Mouse (Mus musculus) megakaryocyte-erythroid progenitor cell, adult 5-6 weeks (primary cell): ENCODE measurements around the gene Zfpm1. TPM values are rescaled to one million over a fixed set of nuclear protein-coding genes. Genes with fewer than 3 reads are reported as not detected.

ENCODE experiments used
- ATAC-seq: replicated peaks from 2 replicates; pipeline ENCODE4 v1.8.0; 2016; ENCODE audit warnings: mild to moderate bottlenecking, inconsistent platforms; ENCODE audit not compliant: severe bottlenecking, poor library complexity, low FRiP score, low TSS enrichment
- total RNA-seq, 2 experiments: library from RNA; stranded (forward) in 1 of 2; stranded (reverse) in 1 of 2; fragments of 200-1000, 215-1000 nt in 1 of 2; fragments of >200 nt in 1 of 2; fragmentation: Nextera tagmentation in 1 of 2; gene quantifications; 2 replicates each; pipeline ENCODE4 v1.2.3; 2014 to 2017

The Zfpm1 gene
- total RNA-seq, 2 experiments from 2014 or later: 102 to 188 TPM

DNA sequence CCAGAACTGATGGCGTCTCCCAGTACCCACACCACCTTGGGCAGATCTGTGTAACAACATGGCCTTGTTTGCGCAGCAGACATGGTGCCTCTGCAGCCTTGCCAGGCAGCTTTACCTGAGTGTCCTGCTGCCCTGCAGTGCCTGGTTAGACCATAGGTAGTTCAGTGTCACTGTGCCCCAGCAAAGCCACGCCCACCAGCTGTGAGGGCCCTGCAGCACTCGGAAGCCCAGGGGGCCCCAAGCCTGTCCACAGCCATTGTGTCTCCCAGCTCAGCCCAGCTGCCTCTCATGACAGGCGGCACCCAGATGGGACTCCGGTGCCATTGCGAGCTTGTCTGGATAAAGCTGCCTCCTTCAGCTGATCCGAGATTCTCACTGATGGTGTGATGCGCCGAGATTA lies 9.6 kb downstream of the Zfpm1 start:
- ATAC-seq: no peak

DNA sequence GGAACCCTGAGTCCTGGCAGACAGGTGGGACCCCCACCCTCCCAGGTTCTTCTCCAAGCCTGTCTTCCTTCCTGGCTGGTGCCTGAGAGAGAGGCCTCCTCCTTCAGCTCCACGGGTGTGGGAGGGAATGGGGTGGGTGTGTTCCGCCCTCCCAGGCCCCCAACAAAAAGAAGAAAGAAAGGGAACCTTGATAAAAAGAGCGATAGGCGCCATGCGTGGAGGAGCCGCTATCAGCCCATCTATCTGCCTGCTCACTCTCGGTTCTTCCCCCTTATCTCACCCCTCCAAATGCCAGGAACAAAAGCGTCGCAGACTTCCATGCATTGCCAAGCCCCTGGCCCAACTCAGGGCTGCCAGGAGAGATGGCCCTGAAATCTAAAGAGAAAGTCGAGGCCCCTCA lies 11.5 kb downstream of the Zfpm1 start:
- ATAC-seq: no peak

DNA sequence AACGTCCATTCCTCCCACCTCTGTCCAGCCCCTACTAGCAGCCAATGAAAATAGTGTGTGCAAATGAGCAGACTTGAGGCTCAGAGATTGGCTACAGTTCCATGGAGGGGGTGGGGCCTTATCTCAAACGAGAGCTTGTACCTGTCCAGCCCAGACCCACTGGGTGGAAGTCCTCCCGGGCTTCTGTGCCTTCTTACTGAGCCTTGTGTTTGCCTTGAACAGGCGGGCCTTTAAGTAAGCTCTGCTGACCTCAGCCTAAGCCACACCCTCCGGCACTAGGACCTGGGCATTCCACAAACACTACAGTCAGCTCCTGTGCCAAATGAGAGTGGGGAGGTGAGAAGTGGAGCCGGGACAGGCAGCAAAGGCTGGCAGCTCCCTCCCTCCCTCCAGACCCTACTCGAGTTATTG lies 12.3 kb downstream of the Zfpm1 start:
- ATAC-seq: peak; percentile 61

DNA sequence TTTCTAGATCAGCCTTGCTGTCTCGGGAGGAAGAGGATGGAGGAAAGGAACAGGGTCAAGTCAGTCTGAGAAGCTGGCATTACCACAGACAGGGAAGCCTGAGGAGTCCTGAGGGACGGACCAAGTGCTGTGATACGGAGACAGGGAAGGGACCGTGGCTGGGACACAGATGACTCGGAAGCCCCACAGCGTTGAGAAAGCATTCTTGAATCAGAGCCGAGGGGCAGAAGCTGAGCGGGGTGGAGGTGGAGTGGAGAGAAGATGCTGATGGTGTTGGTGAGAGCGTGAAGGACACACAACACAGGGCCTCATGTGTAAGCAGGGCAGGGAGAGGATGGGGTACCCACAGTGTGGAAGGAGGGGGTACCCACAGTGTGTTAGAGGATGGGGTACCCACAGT lies 13.4 kb downstream of the Zfpm1 start:
- no peak for ATAC-seq

DNA sequence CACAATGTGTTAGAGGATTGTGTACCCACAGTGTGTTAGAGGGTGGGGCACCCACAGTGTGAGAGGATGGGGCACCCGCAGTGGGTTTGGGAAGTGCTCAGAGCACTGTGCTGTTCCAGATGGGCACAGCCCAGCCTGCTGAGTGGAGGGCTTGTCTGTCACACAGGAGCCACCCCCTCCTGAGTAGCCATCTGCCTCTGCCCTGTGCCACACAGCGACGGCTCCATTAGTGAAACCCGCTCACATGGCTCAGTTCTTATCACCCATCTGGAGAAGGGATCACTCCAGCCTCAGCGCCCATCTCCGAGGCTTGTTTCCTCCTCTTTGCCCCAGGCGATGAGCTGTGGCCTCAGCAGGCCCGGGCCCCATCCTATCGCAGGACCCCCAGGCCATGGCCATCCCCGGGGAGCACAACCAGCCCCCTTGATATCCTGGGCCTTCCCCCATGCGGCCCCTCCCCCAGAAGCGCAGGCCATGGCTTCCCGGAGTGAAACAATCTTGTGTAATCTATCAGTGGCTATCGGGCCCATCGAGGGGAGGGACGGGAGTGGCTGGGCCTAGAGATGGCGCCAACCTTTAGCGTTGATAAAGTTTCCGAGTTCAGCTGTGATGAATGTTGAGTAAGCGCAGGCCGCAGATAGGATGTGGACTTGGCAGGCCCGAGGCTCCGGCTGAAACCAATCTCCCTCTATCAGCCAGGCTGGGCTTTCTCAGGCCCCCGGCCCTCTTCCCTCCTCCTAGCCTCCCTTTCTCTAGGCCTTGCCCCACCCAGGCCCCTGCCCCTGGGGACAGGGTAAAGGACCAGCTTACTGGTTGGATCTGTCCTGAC lies 14.4 kb downstream of the Zfpm1 start:
- peak; percentile 27 for ATAC-seq

DNA sequence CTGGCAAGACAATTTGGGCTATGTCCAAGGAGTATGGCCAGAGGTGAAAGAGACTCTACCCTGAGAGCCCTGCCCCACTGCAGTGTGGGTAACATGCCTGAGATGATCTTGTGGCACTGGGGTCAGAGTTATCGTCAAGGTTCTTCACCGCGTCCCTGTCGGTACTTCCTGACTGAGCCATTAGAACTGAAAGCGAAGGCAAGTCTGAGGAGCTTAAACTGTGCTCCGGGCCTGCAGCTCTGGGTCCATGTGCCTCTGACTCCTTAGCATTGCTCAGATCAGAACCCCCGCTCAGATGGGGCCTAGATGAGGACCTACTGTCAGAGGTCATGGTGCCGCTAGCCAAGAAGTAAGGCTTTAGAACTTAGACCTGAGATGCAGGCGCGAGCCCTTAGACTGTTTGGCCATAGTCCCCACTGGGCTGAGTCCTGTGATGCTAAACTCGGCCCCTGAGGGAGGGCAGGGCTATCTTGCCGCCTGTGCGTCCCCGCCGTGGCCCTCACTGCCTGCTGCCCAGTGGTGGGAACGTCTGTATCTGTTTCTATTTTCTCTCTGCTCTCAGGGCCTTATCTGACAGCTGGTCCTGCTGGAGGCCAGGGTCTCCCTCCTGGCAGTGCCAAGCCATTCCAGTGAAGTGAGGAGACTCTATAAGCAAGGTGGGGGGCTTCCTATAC lies 17.8 kb downstream of the Zfpm1 start:
- no peak for ATAC-seq

DNA sequence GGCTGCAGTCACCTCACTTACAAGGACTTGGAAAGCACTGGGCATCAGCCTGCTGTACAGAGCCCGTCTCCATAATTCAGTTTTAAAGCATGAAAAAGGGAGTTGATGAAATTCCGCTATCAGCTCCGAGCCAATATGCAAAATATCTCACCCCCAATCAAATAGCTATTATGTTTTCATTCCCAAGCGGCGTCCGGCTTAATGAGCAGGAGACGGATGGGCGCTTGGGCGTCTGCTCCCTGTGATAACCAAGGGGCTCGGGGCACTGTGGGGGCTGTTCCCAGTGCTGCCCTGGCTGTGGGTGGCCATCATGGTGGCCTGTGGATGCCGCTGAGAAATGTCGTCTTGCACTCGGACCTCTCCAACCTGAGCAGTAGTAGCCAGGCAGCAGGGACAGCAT lies 19.1 kb downstream of the Zfpm1 start:
- ATAC-seq: no peak

DNA sequence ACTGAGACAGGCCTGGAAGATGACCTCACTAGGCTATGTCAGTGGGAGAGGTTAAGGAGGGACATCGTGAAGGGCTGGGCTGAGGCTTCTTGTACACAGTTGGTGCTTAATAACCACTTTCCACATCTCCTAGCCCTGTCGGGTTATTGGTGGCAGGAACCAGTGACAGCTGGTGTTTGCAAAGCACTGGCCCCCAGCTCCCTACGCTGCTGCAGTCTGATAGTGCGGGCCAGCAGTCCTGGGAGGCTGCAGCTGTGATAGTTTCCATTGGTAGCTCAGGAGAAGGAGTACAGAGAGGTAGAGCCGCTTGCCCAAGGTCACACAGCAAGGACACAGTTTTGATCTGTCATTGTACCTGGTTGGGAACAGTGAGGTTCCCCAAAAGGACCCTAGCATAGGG lies 19.9 kb downstream of the Zfpm1 start:
- ATAC-seq: peak; percentile 43

DNA sequence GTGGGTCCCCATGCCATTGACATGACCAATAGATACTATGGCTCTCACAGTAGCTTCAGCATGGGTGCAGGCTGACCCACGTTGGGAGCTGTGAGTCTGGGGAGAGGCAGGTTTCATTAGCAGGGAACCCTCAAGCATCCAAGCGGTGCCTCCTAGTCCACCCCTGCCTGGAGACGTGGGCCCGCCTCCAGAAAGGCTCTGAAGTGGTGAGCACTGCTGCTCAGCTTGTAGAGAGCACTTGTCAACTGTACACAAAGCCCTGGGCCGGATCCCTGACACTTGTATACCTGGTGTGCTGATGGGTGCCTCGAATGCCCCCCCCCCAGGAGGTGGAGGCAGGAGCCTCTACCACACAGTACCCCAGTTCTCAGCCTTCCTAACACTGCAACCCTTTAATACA lies 21.5 kb downstream of the Zfpm1 start:
- no peak for ATAC-seq

DNA sequence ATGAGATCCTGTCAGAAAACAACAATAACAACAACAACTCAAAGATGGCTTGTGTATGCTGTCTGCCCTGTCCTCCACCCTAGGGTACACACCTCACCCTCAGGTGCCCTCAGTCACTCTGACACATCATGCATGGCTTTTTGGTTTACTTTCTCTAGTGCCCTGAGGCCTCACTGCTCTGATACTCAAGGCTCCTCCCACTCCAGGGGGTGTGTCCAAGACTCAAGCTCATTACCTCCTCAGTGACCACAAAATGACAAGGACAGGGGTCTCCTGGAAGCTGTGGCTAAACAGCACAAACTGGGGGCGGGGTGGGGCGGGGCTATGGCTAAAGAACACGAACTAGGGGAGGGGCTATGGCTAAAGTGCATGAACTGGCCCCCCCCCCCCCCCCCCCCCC lies 22.1 kb downstream of the Zfpm1 start:
- no peak for ATAC-seq

DNA sequence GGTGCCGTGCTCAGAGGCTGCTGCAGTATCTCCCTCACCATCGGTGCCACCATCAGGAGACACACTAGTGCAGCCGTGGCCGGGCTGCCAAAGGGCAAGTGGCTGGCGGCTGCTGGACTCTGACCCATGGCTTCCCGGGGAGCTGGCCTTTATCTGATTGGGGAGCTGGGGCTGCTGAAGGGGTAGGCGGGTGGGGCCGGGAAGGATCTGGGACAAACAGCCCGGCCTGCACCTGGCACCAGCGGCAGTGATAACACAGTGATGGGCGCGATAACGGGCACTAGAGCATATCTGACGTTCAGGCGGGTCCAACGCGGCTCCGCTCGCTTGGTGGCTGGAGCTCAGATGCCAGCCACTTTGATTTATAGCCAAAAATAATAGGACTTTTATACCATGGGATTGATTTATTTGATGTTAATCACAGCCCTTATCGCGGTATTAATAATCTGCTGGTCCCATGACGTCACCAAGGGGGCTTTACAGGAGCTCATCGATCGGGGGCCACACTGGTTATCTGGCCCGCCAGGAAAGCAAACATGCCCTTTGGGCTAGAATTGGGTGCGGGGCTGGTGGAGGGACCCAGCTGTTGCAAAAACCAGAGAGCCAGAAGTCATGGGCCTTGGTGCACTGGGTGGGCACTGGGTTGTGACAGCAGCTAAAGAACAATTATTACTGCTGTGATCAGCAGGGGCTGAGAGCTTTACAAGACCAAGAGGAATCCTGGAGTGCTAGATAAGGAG lies 24.9 kb downstream of the Zfpm1 start:
- ATAC-seq: no peak

DNA sequence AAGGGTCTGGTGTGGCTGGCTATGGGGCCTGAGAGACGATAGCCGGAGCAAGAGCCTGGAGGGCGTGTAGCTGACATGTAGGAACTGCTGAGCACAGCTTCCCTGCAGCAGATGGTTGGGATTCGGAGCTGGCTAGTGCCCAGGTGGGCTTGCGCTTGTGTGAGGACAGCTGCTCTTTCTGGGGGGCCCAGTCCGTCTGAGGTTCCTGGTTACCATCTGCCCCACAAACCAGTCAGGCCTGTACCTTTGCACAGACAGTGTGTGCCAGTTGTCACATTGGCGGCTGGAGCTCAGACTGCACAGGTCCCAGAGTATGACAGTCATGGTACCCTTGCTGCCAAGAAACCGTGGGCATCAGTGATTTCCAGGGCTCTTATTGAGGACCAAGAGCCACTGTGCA lies 25.9 kb downstream of the Zfpm1 start:
- ATAC-seq: no peak

DNA sequence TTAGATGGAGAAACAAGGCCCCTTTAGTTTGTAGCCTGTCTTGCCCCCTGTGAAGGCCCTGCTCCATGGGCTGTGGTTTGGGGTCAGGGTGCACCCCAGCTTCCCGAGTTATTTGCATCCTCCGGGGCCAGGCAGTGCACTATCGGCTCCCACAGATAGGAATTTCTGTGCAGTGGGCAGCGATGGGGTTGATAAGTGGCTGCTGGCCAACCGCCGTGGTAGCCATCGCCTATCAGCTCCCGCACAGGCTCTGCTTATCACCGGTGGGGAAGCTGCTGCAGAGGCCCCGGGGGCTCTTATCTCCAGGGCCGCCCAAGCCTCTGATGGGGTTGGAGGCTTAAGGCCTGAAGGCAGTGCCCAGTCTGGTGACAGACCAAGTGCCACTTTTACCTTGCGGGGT lies 27.3 kb downstream of the Zfpm1 start:
- ATAC-seq: peak; percentile 60

DNA sequence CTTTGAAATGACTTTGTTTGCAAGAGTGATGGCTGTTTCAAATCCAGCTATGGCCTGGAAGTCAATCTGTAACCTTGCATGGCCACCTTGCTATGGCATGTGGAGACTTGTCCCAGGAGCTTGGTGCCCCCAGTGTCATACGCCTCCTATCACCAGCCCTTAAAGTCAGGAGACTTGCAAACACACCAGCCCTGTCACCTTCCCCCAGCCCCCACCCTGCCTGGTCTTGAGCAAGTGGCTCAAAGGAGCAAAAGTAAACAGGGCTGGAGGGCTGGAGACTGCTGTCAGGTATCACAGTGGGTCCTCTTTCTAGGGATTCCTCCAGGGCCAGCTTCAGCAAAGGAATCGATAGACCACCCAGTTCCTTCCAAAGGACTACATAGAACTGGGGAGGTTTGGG lies 29.2 kb downstream of the Zfpm1 start:
- ATAC-seq: no peak

DNA sequence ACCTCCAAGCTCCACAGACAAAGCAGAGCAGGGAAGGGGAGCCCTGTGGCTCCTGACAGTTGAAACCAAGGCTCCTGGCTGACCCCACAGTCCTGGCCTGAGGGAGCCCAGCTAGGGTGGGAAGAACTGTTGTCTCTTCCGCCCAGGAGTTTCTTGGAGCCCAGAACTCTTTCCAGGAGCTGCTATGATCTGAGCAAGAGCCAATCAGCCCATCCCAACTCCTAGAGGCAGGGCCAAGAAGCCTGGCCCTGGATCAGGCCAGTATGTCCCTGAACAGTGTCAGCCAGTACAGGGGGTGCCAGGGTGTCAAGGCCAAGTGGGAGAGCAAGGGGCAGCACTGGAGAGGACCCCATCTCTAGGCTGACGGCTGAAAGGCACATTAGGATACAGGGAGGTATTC lies 30.6 kb downstream of the Zfpm1 start:
- no peak for ATAC-seq

DNA sequence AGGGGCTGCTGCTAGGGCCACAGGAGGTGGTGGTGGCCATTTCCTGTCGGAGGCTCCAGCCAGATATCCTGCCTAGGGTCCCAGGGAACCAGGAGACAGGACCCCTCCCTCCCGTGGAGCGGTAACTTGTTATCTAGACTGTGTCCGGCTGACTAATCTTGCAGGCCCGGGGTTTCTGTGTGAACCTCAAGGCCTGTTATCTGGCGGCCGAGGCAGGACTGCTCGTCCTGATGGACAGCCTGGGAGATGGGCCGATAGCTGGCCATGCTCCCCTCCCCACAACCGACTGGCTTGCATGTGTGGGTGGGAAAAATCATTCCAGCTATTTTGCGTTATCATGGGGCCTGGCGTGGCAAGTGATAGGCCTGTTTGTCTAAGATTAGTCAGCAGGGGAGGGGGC lies 31.4 kb downstream of the Zfpm1 start:
- peak; percentile 14; the same call in 1 of the 2 replicates for ATAC-seq

DNA sequence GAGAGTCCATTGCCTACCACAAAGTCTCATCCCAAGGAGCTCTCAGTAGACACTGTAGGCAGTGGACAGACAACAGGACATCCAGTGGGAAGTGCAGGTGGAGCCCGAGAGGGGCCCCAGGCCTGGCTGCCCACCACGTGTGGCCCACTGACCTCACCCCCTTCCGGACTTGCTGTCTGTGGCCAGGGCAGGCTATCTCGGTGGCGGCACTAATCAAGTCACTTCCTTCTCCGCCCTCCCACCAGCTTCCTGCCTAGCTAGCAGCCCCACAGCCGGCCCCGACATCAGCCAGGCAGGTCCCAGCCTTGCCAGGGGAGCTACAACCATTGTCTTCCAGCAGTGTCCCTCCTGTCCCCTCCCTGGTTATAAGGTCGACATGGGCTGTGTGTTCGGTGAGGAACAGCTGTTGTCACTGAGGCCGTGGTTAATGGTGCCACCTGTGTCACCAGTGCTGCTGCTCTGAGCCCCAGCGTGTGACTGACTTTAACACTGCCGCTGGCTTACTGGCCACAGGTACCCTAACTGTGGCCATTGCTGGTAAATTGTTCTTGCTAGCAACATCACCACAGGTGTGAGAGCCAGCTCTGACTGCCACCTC lies 33.1 kb downstream of the Zfpm1 start:
- no peak for ATAC-seq

DNA sequence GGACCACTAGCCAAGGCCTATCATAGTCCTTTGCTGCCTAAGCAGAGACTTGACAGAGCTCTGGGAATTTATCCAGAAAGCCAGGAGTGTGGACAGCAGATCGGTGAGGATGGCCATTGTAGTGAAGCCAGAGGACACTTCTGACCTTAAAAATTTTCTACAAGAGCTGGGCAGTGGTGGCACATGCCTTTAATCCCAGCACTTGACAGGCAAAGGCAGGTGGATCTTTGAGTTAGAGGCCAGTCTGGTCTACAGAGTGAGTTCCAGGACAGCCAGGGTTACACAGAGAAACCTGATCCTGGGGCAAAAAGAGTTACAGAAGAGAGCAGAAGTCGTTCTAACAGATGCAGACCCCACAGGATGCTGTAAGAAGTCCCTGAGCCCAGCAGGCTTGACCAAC lies 34.5 kb downstream of the Zfpm1 start:
- ATAC-seq: no peak

DNA sequence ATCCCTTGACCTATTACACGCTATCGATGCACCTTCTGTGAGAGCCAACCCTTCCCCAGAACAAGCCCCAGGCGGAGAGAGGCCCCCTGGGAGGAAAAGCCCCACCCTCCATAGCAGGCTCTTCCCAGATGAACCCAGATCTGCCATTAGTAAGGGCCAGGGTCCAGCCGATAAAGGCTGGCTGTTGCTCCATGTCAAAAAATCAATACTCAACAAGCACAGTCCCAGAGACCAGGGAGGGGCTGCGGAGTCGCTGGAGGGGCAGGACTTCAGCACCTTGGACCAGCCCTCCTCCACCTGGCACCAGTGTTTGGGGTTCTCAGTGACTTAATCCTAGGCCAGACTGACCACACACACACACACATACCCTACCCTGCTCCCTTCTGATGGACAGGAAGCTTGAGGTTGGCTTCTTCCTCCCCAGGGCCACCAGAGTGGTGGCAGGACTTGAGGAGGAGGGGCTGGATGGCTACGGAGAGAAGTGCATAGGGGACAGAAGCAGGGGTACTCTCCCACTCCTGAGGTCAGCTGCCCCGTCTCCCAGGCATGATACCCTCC lies 36.1 kb downstream of the Zfpm1 start:
- no peak for ATAC-seq
